Mouse (Mus musculus) embryonic facial prominence, embryonic 15.5 days (tissue): Measurements from ENCODE around the gene Ap5s1. TPM values are rescaled to one million over a fixed set of nuclear protein-coding genes. Genes with fewer than 3 reads are reported as not detected.
"Not testable (repeated sequence)": the region's sequence is repeated elsewhere in the genome, so short reads cannot be mapped to it uniquely, and the experiment has no call there.

Source experiments
- ATAC-seq: fragments of 200-750 bp; cut with Nextera tagmentation; 2 replicates; pipeline ENCODE4 v1.8.0; 2017; ENCODE audit warnings: low read depth, moderate TSS enrichment; ENCODE audit not compliant: insufficient number of reproducible peaks, low FRiP score, low TSS enrichment
- H3K27ac ChIP-seq: fragments of 300-500 bp; sonication (generic); replicated peaks from 2 replicates; pipeline ENCODE4 v1.5.1; 2015; ENCODE audit warnings: mild to moderate bottlenecking, inconsistent platforms
- H3K27me3 ChIP-seq: fragments of 300-500 bp; sonication (generic); 2 replicates; pipeline ENCODE4 v1.6.1; 2015; ENCODE audit warnings: inconsistent platforms
- H3K36me3 ChIP-seq: fragments of 300-500 bp; sonication (generic); 2 replicates; pipeline ENCODE4 v1.6.1; 2015; ENCODE audit warnings: mild to moderate bottlenecking, inconsistent platforms
- H3K4me1 ChIP-seq: fragments of 300-500 bp; sonication (generic); 2 replicates; pipeline ENCODE4 v1.6.1; 2015; ENCODE audit warnings: inconsistent platforms
- H3K4me2 ChIP-seq: fragments of 300-500 bp; sonication (generic); replicated peaks from 2 replicates; pipeline ENCODE4 v1.6.1; 2015; ENCODE audit warnings: mild to moderate bottlenecking, inconsistent platforms
- H3K4me3 ChIP-seq: fragments of 300-500 bp; sonication (generic); replicated peaks from 2 replicates; pipeline ENCODE4 v1.5.1; 2015; ENCODE audit warnings: mild to moderate bottlenecking, inconsistent platforms
- H3K9ac ChIP-seq: fragments of 300-500 bp; sonication (generic); 2 replicates; pipeline ENCODE4 v1.6.1; 2015; ENCODE audit warnings: inconsistent platforms
- H3K9me3 ChIP-seq: fragments of 300-500 bp; sonication (generic); replicated peaks from 2 replicates; pipeline ENCODE4 v1.6.1; 2016; ENCODE audit warnings: inconsistent platforms
- WGBS: fragments of 180-500 bp; shearing (Covaris S2); methylation state at CpG from one replicate; pipeline ENCODE4 v1.1.7; 2015; 5-methylcytosine and 5-hydroxymethylcytosine counted together
- polyA plus RNA-seq: library from polyadenylated mRNA; unstranded; fragments of >200 nt; fragmentation: Nextera tagmentation; extraction: Ambion mirVana; gene quantifications from 2 replicates; pipeline ENCODE4 v1.2.1, GENCODE M21; 2015

The Ap5s1 gene
- polyA plus RNA-seq, 1 experiment from 2014 or later: 27.9 TPM

DNA sequence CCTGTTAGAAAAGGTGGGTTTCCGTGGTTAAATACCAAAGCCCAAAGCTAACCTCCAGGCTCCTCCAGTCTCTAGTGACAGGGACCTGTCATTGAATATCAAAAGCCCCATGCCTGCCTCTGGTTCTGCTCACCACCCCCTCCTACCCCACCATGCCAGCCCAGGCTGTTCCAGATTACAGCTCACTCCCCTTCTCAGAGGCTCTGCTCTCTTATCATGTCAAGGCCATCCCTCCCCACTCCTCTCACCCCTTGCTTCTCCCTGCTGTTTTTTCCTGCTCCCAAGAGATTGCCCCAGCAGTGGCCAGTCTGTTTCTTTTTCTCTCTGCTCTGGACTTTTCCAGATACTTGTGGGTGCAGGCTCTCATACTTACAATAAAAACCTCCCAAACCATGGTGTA, 16.7 kb downstream of the Ap5s1 start:
- Histone ChIP-seq H3K27me3 (no peaks in the 10 kb centered on the region), H3K9ac (no peak overlapping the region), H3K9me3 (no peaks in the 10 kb centered on the region), H3K36me3 (no peaks in the 10 kb centered on the region), H3K4me1 (no peaks in the 10 kb centered on the region), H3K27ac (no peak overlapping the region), H3K4me3 (no peak overlapping the region), H3K4me2 (no peak overlapping the region)
- WGBS: 59% methylated on average over 1 of the region's 1 CpGs
- ATAC-seq: no peak

DNA sequence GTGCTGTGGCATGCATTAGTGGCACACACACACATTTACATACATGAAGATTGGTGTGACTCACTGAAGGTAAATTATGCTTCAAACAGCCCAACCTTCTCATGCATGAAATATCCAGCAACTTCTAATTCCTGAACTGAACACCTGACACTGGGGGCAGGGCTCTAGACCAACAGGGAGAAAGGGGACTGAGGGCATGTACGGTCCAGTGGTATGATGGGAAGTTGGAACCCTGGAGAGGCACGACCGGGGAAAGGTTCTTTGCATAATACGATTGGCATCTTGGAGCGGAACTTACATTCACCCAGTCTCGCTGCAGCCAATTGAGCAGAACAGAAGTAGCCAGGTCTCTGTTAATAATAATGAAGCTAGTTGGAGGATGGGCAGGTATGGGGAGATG, 18.3 kb downstream of the Ap5s1 start:
- Histone ChIP-seq H3K9ac (no peak overlapping the region), H3K27ac (no peak overlapping the region), H3K27me3 (no peaks in the 10 kb centered on the region), H3K4me2 (no peak overlapping the region), H3K4me1 (no peaks in the 10 kb centered on the region), H3K36me3 (no peaks in the 10 kb centered on the region), H3K9me3 (no peaks in the 10 kb centered on the region), H3K4me3 (no peak overlapping the region)
- WGBS: 80% methylated on average over 6 of the region's 6 CpGs
- ATAC-seq: no peak

DNA sequence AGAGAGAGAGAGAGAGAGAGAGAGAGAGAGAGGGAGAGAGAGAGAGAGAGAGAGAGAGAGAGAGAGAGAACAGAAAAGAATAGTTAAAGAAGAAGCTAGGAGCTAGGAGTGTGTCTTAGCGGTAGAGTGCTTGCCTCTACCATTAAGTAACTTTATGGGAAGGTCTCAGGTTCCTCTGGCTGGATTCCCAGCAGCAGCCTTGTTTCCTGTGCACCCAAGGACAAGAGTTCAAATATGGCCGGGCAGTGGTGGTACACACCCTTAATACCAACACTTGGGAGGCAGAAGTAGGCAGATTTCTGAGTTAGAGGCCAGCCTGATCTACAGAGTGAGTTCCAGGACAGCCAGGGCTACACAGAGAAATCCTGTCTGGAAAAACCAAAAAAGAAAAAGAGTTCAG, 19.8 kb downstream of the Ap5s1 start:
- not testable (repeated sequence) for H3K9ac ChIP-seq, H3K27ac ChIP-seq, H3K4me1 ChIP-seq, H3K36me3 ChIP-seq, H3K4me3 ChIP-seq, H3K9me3 ChIP-seq, H3K27me3 ChIP-seq, H3K4me2 ChIP-seq, ATAC-seq
- WGBS: 64% methylated on average over 2 of the region's 2 CpGs

DNA sequence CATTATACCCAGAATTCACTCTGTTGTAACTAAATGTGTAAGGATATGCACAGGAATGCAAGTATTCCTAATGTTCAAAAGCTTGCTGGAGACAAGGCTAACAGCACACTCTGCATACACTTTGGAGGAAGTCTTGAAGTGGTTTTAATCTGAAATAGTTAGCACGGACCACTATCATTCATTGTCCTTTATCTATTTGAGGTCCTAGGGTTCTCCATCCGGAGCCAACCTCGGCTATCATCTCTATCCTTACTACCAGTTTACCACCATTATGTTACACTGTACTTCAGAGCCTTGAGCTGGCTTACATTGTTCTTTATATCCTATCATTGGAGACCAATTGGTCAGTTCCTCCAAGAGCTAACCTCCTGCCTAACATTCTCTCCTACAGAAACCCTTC, 20.4 kb downstream of the Ap5s1 start:
- H3K27me3 ChIP-seq: no peaks in the 10 kb centered on the region
- no peak overlapping the region for H3K27ac ChIP-seq
- H3K9me3 ChIP-seq: no peaks in the 10 kb centered on the region
- WGBS: 86% methylated on average over 3 of the region's 3 CpGs
- no peak overlapping the region for H3K4me3 ChIP-seq
- H3K4me1 ChIP-seq: no peaks in the 10 kb centered on the region
- no peak overlapping the region for H3K9ac ChIP-seq
- H3K36me3 ChIP-seq: no peaks in the 10 kb centered on the region
- ATAC-seq: no peak
- no peak overlapping the region for H3K4me2 ChIP-seq

DNA sequence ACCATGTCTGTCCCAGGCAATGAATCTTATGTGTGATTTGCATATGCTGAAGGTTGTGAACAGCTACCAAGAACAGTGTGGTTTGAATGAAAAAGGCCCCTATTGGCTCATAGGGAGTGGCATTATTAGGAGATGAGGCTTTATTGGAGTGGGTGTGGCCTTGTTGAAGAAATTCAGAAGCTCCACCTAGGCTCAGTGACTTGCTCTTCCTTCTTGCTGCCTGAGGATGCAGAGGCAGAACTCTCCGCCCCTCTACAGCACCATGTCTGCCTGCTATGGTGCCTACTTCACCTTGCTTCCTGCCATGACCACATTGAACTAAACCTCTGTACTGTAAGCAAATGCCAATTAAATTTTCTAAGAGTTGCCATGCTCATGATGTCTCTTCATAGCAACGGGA, 25.7 kb downstream of the Ap5s1 start:
- no peaks in the 10 kb centered on the region for H3K27me3 ChIP-seq

DNA sequence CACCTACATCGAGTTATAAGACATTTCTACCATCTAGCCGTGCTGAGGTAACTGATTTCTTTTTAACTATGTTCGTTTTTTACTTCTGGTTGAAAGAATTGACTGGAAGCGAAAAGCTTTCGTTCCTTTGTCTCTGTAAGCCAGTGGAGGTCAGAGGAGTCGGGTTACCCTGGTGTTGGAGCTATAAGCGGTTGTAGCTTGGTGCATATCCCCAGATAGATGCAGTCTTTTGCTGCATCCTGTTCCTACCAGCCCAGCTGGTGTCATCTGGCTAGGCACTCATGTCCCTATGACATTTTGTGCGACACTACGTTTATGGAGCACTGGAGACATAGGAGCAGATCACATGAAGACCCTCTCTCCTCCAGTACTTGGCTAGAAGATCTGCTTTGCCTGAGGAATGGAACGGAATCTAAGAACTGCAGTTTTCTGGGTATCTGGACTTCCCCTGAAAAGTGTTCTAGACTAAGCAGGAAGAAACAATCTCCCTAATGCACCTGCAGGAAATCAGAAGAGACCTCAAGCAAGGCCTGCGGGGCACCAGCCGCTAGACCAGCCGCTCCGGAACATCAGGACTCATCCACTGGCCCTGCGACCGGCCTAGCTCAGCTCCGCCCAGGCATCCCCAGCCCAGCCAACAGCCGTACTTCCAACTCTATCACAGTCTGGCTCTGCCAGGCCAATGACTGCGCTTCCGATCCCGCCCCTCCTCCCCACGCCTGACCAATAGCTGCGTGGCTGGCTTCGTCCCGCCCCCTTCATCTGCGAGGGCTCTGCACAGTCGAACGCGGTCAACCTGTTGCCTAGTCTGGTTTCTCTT, 26.6 kb downstream of the Ap5s1 start, which contains the start of gene Mavs:
Gene Mavs, plus strand, starts transcription at position 757 of the 820 bp plus-strand sequence.
- ATAC-seq: peak; percentile 100
- Histone ChIP-seq H3K27me3 (no peaks in the 10 kb centered on the region), H3K36me3 (peaks cover 9% of the 10 kb centered on the region), H3K9me3 (no peaks in the 10 kb centered on the region), H3K4me1 (peaks cover 23% of the 10 kb centered on the region), H3K27ac (peak within 1 kb of the TSS; percentile 79), H3K9ac (peak within 1 kb of the TSS; percentile 75), H3K4me3 (peak within 1 kb of the TSS; percentile 68), H3K4me2 (peak within 1 kb of the TSS; percentile 85)
- WGBS: 7% methylated on average over 29 of the region's 29 CpGs

More for the DNA sequence above, 25.7 kb downstream of the Ap5s1 start:
- Histone ChIP-seq H3K4me1 (peaks cover 23% of the 10 kb centered on the region), H3K9ac (no peak overlapping the region), H3K27ac (no peak overlapping the region), H3K4me3 (no peak overlapping the region), H3K9me3 (no peaks in the 10 kb centered on the region), H3K36me3 (0 out of 2 replicates have a peak, but pooled peaks cover 3% of the 10 kb centered on the region), H3K4me2 (no peak overlapping the region)
- WGBS: 87% methylated on average over 2 of the region's 2 CpGs
- ATAC-seq: no peak

DNA sequence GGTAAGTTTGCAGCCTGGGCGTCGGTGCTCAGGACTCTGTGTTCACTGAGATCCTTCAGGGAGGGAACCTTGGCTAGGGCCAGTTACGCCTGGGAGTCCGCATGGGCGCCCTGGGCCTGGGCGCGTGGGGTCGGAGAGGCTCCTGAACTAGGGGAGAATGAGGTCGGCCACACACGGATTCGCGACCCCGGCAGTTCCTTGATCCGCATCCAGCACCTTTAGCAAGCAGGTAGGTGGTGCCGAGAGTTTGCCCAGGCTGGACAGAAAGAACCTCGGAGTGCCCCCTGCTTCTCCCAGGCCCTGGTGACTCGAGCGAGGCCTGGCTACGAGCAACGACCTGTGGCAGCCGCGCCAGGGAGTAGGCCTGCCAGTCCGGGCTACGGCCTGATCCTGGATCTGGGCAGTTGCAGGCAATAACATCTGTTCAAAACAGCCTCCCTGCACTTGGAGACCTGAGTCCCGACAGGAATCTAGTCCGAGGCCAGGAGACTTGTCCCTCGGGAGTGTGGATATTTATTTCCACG, 27.3 kb downstream of the Ap5s1 start:
- ATAC-seq: no peak
- no peaks in the 10 kb centered on the region for H3K9me3 ChIP-seq
- 11% methylated on average over 28 of the region's 28 CpGs for WGBS

DNA sequence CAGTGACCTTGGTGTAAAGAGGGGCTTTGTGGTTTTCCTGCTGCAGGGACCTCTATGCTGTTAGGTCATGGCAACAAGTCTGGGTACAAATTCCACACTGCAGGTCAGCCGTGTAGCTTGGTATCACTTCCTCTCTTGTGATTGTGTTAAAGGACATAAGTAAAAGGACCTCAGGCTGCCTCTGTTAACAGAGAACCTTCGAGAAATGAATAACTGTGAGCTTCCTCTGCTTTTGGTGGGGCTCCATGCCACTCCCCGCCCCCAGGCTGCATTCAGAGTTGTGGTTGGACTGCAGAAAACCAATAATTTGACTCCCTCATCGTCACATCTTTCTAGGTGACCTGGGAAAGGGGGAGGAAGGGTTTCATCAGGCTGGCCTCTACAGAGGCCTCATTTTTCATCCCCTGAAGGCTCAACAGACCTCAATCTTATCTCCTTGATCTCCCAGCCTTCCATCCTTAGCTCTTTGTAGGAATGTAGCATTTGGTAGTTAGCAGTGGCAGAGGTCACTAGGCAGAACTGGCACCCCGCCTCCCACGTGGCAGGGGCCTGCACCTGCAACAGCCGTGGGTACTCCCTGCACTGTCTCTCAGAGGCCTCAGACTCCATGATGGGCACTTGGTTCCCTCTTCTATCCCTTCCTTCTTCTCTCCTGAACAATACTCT, 28.2 kb downstream of the Ap5s1 start:
- 66% methylated on average over 7 of the region's 7 CpGs for WGBS

More for the DNA sequence above, 27.3 kb downstream of the Ap5s1 start:
- Histone ChIP-seq H3K4me3 (peak overlapping the region; percentile 68), H3K27me3 (no peaks in the 10 kb centered on the region), H3K36me3 (peaks cover 16% of the 10 kb centered on the region), H3K27ac (peak overlapping the region; percentile 79), H3K4me1 (peaks cover 23% of the 10 kb centered on the region), H3K4me2 (peak overlapping the region; percentile 85), H3K9ac (peak overlapping the region; percentile 75)

DNA sequence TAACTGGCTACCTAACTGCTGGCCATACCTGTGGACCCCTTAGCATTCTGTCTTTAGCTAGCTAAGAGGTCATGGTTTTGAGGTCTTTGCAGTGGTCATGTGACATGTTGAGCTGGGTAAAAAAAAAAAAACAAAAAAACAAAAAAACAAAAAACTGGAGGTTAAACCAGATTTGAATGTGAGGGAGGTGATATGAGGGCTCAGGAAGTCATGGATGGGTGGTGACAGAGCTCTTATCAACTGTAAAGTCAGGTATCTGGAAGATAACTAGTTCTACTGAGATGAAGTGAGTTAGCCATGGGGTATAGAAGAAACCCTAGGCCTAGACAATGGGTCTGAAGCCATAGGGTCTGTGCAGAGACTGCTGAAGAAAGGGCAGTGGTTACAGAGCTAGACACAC, 35.3 kb downstream of the Ap5s1 start:
- no peak for ATAC-seq
- Histone ChIP-seq H3K4me1 (no peaks in the 10 kb centered on the region), H3K9ac (no peak overlapping the region), H3K36me3 (peaks cover 90% of the 10 kb centered on the region), H3K27ac (no peak overlapping the region), H3K4me2 (no peak overlapping the region), H3K4me3 (no peak overlapping the region), H3K9me3 (no peaks in the 10 kb centered on the region), H3K27me3 (no peaks in the 10 kb centered on the region)

More for the DNA sequence above, 28.2 kb downstream of the Ap5s1 start:
- H3K27ac ChIP-seq: no peak overlapping the region
- no peak for ATAC-seq
- no peak overlapping the region for H3K9ac ChIP-seq
- no peaks in the 10 kb centered on the region for H3K27me3 ChIP-seq
- peak overlapping the region; percentile 68 for H3K4me3 ChIP-seq
- H3K4me2 ChIP-seq: peak overlapping the region; percentile 85
- H3K36me3 ChIP-seq: peaks cover 24% of the 10 kb centered on the region
- no peaks in the 10 kb centered on the region for H3K9me3 ChIP-seq
- H3K4me1 ChIP-seq: peaks cover 23% of the 10 kb centered on the region

DNA sequence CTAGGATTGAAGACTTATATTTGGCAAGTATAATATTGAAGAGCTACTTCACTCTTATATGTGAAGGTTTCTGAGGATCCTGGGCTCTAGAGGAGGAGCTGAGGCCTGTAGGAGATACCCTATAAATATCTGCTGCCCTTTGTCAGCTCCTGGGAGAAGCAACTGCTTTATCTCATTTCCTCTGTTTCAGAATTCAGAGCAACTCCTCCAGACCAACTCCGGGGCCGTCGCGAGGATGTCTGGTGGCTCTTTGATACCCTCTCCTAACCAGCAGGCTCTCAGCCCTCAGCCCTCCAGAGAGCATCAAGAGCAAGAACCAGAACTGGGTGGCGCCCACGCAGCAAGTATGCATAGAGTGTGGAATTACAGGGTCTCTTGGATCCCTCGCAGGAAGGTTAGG, 36.1 kb downstream of the Ap5s1 start:
- WGBS: 84% methylated on average over 7 of the region's 7 CpGs

DNA sequence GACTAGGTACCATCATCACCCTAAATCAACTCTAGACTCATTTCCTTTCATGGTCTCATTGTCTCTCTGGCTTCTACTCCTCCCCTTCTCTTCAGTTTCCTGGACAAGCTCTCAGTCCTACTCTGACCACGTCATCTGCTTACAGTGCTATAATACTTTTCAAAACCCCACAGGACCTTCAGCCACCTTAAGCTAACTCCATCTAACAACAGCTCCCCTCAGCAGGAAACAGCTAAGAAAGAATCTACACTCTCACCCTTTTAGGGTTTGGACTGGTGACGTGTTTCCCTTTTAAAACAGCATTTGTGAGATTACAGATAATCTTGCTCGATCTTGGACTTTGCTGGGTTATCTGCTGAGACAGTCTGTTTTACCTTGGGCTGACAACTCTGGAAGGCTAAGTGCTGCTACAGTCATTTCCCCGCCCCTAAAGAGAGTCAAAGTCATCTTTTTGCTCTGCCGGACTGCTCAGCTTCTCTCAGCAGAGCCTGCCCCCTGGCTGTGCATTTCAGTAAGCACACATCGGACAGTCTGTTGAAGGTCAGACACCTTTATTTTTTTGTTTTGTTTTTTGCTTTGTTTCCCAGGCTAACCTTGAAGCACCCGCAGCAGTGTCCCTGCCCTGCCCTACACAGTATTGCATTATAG, 46.9 kb downstream of the Ap5s1 start:
- WGBS: 24% methylated on average over 7 of the region's 7 CpGs
- H3K4me1 ChIP-seq: peaks cover 10% of the 10 kb centered on the region

More for the DNA sequence above, 36.1 kb downstream of the Ap5s1 start:
- H3K9ac ChIP-seq: no peak overlapping the region
- no peak overlapping the region for H3K4me2 ChIP-seq
- no peaks in the 10 kb centered on the region for H3K9me3 ChIP-seq
- no peaks in the 10 kb centered on the region for H3K27me3 ChIP-seq
- H3K27ac ChIP-seq: no peak overlapping the region
- H3K4me1 ChIP-seq: no peaks in the 10 kb centered on the region
- ATAC-seq: no peak
- peaks cover 87% of the 10 kb centered on the region for H3K36me3 ChIP-seq
- no peak overlapping the region for H3K4me3 ChIP-seq

More for the DNA sequence above, 46.9 kb downstream of the Ap5s1 start:
- Histone ChIP-seq H3K9me3 (no peaks in the 10 kb centered on the region), H3K36me3 (no peaks in the 10 kb centered on the region), H3K4me2 (0 out of 2 replicates have a peak overlapping the region, but pooled peaks have one; percentile 0), H3K27me3 (no peaks in the 10 kb centered on the region), H3K4me3 (no peak overlapping the region), H3K9ac (no peak overlapping the region), H3K27ac (peak overlapping the region; percentile 22; the same call in 1 of the 2 replicates)
- peak; percentile 63 for ATAC-seq
